Comparison of ENCODE assay signal across 29 mouse cellular contexts in the genomic region with DNA sequence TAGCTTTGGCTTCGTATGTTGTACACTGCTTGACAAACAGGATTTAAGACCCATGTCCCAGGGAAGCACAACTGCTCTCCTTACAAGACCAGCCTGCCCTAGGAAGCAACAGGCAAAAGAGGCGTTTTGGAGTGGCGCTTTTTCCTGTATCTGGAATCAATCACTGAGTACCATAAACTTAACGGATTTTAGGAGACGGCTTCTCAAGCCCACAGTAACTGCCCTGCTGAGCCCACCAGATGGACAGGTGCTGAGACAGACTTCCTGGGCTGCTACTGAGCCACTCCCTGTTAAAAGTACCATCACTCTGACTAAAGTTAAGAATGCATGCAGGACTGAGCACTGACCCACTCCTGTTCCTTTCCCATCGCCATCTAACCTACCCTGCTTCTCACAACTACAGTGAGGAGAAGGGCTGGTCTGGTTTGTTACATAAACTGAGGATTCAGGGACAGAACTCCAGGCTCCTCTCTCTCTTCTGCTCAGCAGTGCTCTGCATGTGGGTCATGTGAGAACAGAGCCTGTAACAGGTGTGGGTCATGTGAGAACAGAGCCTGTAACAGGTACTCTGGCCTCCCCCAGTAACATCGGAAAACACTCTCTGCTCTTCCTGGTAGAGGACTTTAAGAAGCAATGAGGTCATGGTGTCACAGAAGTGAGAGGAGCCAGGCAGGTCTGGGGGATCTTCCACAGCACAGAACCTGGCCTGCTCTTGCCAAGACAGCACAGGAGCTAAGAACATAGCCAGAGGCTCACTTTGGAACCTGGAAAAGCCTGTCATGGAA.
DNase-seq lines count a peak whose midpoint lies in the region; ATAC-seq and TF ChIP-seq lines count a peak whose summit lies in the region.
"Had no signal": no experiment of that assay in that cellular context is flagged by ENCODE, and none has a peak within 500 bp of the region (broad histone marks: within the 10 kb centered on the region; RNA-seq: fewer than 3 reads in every experiment).

No protein-coding gene starts in this region.

- H3K4me3 ChIP-seq in gastrocnemius, adult 2 months, result no peak overlapping the region
- no peak overlapping the region for H3K4me3 ChIP-seq in limb, embryonic 11.5 days (ENCODE audit: low read depth, low read length)
- H3K4me3 ChIP-seq: forebrain, embryonic 10.5 days; forebrain, embryonic 15.5 days; hindbrain, embryonic 13.5 days; liver, embryonic 13.5 days; midbrain, embryonic 13.5 days; stomach, embryonic 15.5 days had no signal

- intact Hi-C loops in gastrocnemius, adult 2 months (cut with DNase I), result no loop called here
- intact Hi-C loops in gastrocnemius, postnatal 36 days (cut with DNase I), result no loop called here

- H3K4me1 ChIP-seq in limb, embryonic 11.5 days (ENCODE audit: control insufficient read depth, insufficient read depth, low read length), result peaks cover 9% of the 10 kb centered on the region
- H3K4me1 ChIP-seq: liver, embryonic 13.5 days; stomach, embryonic 15.5 days had no signal

- WGBS in limb, embryonic 11.5 days, result 17% methylated on average over 7 of the region's 7 CpGs

- TF ChIP-seq CTCF in gastrocnemius, adult 2 months (IDR thresholded peaks at IDR 0.05), result no peak

- H3K36me3 ChIP-seq in limb, embryonic 11.5 days (ENCODE audit: control insufficient read depth, insufficient read depth, low read length), result no peaks in the 10 kb centered on the region
- H3K36me3 ChIP-seq: forebrain, embryonic 15.5 days; G1E; liver, embryonic 13.5 days; midbrain, embryonic 13.5 days; stomach, embryonic 15.5 days had no signal

- DNase-seq in gastrocnemius, adult 2 months, result no peak
- no peak for DNase-seq in gastrocnemius, postnatal 36 days
- peak; percentile 41 for DNase-seq in R1 (ENCODE audit: low read depth, low spot score)
- peak; percentile 28 for DNase-seq in hindlimb bud, embryonic 11.5 days (ENCODE audit: extremely low spot score, low read depth, low spot score)
- DNase-seq in limb, embryonic 11.5 days (ENCODE audit: low spot score), result peak; percentile 53
- DNase-seq in lung, postnatal 14 days, result no peak
- no peak for DNase-seq in c-Kit-positive CD71-positive TER-119-positive erythroid progenitor cells, embryonic 14.5 days (ENCODE audit: low spot score)
- DNase-seq: adrenal gland, postnatal 36 days; B cell, adult 2 months; cerebellum, adult 9-10 months; cerebellum, postnatal 36 days; gastrocnemius, postnatal 14 days; heart, adult 18-20 months; heart, postnatal 4 days; kidney, adult 2 months; kidney, postnatal 36 days; layer of hippocampus, adult 9-11 months; liver, embryonic 13.5 days; lung, adult 18-20 months had no signal

- H3K27ac ChIP-seq in gastrocnemius, adult 2 months, result peak overlapping the region; percentile 63
- H3K27ac ChIP-seq in limb, embryonic 11.5 days (replicated peaks; ENCODE audit: low read depth, low read length), result peak overlapping the region; percentile 45; the same call in 1 of the 2 replicates
- H3K27ac ChIP-seq: forebrain, embryonic 10.5 days; forebrain, embryonic 15.5 days; hindbrain, embryonic 13.5 days; liver, embryonic 13.5 days; macrophage; midbrain, embryonic 13.5 days; stomach, embryonic 15.5 days had no signal

- no peaks in the 10 kb centered on the region for H3K9me3 ChIP-seq in limb, embryonic 11.5 days (ENCODE audit: control insufficient read depth, low read length)
- H3K9me3 ChIP-seq: forebrain, embryonic 10.5 days; forebrain, embryonic 15.5 days; hindbrain, embryonic 13.5 days; liver, embryonic 13.5 days; midbrain, embryonic 13.5 days; stomach, embryonic 15.5 days had no signal

- no peaks in the 10 kb centered on the region for H3K27me3 ChIP-seq in limb, embryonic 11.5 days (ENCODE audit: control insufficient read depth, insufficient read depth, low read length)
- H3K27me3 ChIP-seq: forebrain, embryonic 15.5 days; hindbrain, embryonic 13.5 days; liver, embryonic 13.5 days; midbrain, embryonic 13.5 days; stomach, embryonic 15.5 days had no signal

- H3K9ac ChIP-seq in limb, embryonic 11.5 days (ENCODE audit: low read length), result no peak overlapping the region
- H3K9ac ChIP-seq: forebrain, embryonic 15.5 days; hindbrain, embryonic 13.5 days; liver, embryonic 13.5 days; midbrain, embryonic 13.5 days; stomach, embryonic 15.5 days had no signal

- no peak overlapping the region for H3K4me2 ChIP-seq in limb, embryonic 11.5 days (ENCODE audit: low read depth, severe bottlenecking)
- H3K4me2 ChIP-seq: forebrain, embryonic 15.5 days; heart, embryonic 11.5 days; hindbrain, embryonic 13.5 days; liver, embryonic 13.5 days; midbrain, embryonic 13.5 days; stomach, embryonic 15.5 days had no signal

- 0 out of 2 replicates have a peak, but pooled peaks have one; percentile 39 for ATAC-seq in limb, embryonic 11.5 days (ENCODE audit: insufficient number of reproducible peaks, low FRiP score, low TSS enrichment, low read depth)
- ATAC-seq in erythroid progenitor cell, adult 5-6 weeks (replicated peaks; ENCODE audit: low FRiP score, poor library complexity, severe bottlenecking), result no peak
- ATAC-seq: forebrain, embryonic 15.5 days; lung, postnatal 0 days; midbrain, embryonic 13.5 days had no signal

Comparison
In these comparisons a context has a peak if more than half of its experiments do, and no peak if none do; other contexts are left out.
1. DNase-seq: peak in R1 (single experiment), hindlimb bud, embryonic 11.5 days (single experiment) and limb, embryonic 11.5 days (single experiment); none in gastrocnemius, adult 2 months (single experiment), gastrocnemius, postnatal 36 days (0 of 2), lung, postnatal 14 days (single experiment) and c-Kit-positive CD71-positive TER-119-positive erythroid progenitor cells, embryonic 14.5 days (single experiment).